Mouse (Mus musculus): ENCODE measurements around the gene Rarres2. TPM values are rescaled to one million over a fixed set of nuclear protein-coding genes. Genes with fewer than 3 reads are reported as not detected.

The Rarres2 gene
- polyA plus RNA-seq, 1 experiment from 2014 or later, result 80.3 TPM

- no peak for ATAC-seq (replicated peaks; ENCODE audit: low FRiP score, low read depth)
- 38% methylated on average over 1 of the region's 1 CpGs for WGBS
These were observed 26.3 kb downstream of the Rarres2 start for GRCm38 (mm10) chr6:48546271-48546670.

GRCm38 (mm10) chr6:48545251-48545650 lies 27.3 kb downstream of the Rarres2 start:
- 58% methylated on average over 5 of the region's 5 CpGs for WGBS
- Histone ChIP-seq H3K9ac (ENCODE audit: low read depth, low read length) (no peak overlapping the region), H3K27ac (no peak overlapping the region), H3K36me3 (ENCODE audit: insufficient read depth, low read length) (no peaks in the 10 kb centered on the region), H3K4me2 (ENCODE audit: low read length) (no peak overlapping the region), H3K4me1 (replicated peaks; ENCODE audit: insufficient read depth, low read length) (0 out of 2 replicates have a peak, but pooled peaks cover 5% of the 10 kb centered on the region), H3K9me3 (replicated peaks; ENCODE audit: low read length) (no peaks in the 10 kb centered on the region), H3K27me3 (ENCODE audit: insufficient read depth, low read length) (no peaks in the 10 kb centered on the region), H3K4me3 (replicated peaks; ENCODE audit: low read depth, low read length) (no peak overlapping the region)
- no peak for TF ChIP-seq CTCF (IDR thresholded peaks at IDR 0.05; ENCODE audit: low read depth)
- ATAC-seq (replicated peaks; ENCODE audit: low FRiP score, low read depth) (no peak), DNase-seq (ENCODE audit: low spot score) (no peak)

More at GRCm38 (mm10) chr6:48546271-48546670, 26.3 kb downstream of the Rarres2 start:
- Histone ChIP-seq H3K4me3 (replicated peaks; ENCODE audit: low read depth, low read length) (no peak overlapping the region), H3K36me3 (ENCODE audit: insufficient read depth, low read length) (no peaks in the 10 kb centered on the region), H3K4me2 (ENCODE audit: low read length) (no peak overlapping the region), H3K27ac (no peak overlapping the region), H3K4me1 (replicated peaks; ENCODE audit: insufficient read depth, low read length) (0 out of 2 replicates have a peak, but pooled peaks cover 5% of the 10 kb centered on the region), H3K27me3 (ENCODE audit: insufficient read depth, low read length) (no peaks in the 10 kb centered on the region), H3K9ac (ENCODE audit: low read depth, low read length) (no peak overlapping the region), H3K9me3 (replicated peaks; ENCODE audit: low read length) (no peaks in the 10 kb centered on the region)
- DNase-seq (ENCODE audit: low spot score), result peak; percentile 47
- TF ChIP-seq CTCF (IDR thresholded peaks at IDR 0.05; ENCODE audit: low read depth), result peak; percentile 78

GRCm38 (mm10) chr6:48542631-48543030 lies 30.0 kb downstream of the Rarres2 start:
- Histone ChIP-seq H3K9ac (ENCODE audit: low read depth, low read length) (no peak overlapping the region), H3K27ac (no peak overlapping the region), H3K4me2 (ENCODE audit: low read length) (no peak overlapping the region), H3K4me3 (replicated peaks; ENCODE audit: low read depth, low read length) (no peak overlapping the region), H3K27me3 (ENCODE audit: insufficient read depth, low read length) (no peaks in the 10 kb centered on the region), H3K4me1 (replicated peaks; ENCODE audit: insufficient read depth, low read length) (0 out of 2 replicates have a peak, but pooled peaks cover 5% of the 10 kb centered on the region), H3K9me3 (replicated peaks; ENCODE audit: low read length) (no peaks in the 10 kb centered on the region), H3K36me3 (ENCODE audit: insufficient read depth, low read length) (no peaks in the 10 kb centered on the region)
- ATAC-seq (replicated peaks; ENCODE audit: low FRiP score, low read depth) (no peak), DNase-seq (ENCODE audit: low spot score) (no peak)
- 88% methylated on average over 3 of the region's 3 CpGs for WGBS
- no peak for TF ChIP-seq CTCF (IDR thresholded peaks at IDR 0.05; ENCODE audit: low read depth)

GRCm38 (mm10) chr6:48541560-48542450 lies 30.8 kb downstream of the Rarres2 start:
- Histone ChIP-seq H3K27ac (no peak overlapping the region), H3K9me3 (replicated peaks; ENCODE audit: low read length) (no peaks in the 10 kb centered on the region), H3K27me3 (ENCODE audit: insufficient read depth, low read length) (no peaks in the 10 kb centered on the region), H3K4me3 (replicated peaks; ENCODE audit: low read depth, low read length) (no peak overlapping the region), H3K9ac (ENCODE audit: low read depth, low read length) (no peak overlapping the region), H3K4me1 (replicated peaks; ENCODE audit: insufficient read depth, low read length) (0 out of 2 replicates have a peak, but pooled peaks cover 6% of the 10 kb centered on the region), H3K36me3 (ENCODE audit: insufficient read depth, low read length) (no peaks in the 10 kb centered on the region), H3K4me2 (ENCODE audit: low read length) (no peak overlapping the region)
- peak; percentile 57 for DNase-seq (ENCODE audit: low spot score)
- no peak for ATAC-seq (replicated peaks; ENCODE audit: low FRiP score, low read depth)
- TF ChIP-seq CTCF (IDR thresholded peaks at IDR 0.05; ENCODE audit: low read depth), result no peak; the same call in 1 of the 2 replicates
- WGBS, result 10% methylated on average over 7 of the region's 7 CpGs

GRCm38 (mm10) chr6:48540721-48541120 lies 31.9 kb downstream of the Rarres2 start:
- no peaks in the 10 kb centered on the region for H3K27me3 ChIP-seq (ENCODE audit: insufficient read depth, low read length)
- H3K9me3 ChIP-seq (replicated peaks; ENCODE audit: low read length), result no peaks in the 10 kb centered on the region
- DNase-seq (ENCODE audit: low spot score), result no peak
- 0 out of 2 replicates have a peak, but pooled peaks cover 7% of the 10 kb centered on the region for H3K4me1 ChIP-seq (replicated peaks; ENCODE audit: insufficient read depth, low read length)
- no peak for TF ChIP-seq CTCF (IDR thresholded peaks at IDR 0.05; ENCODE audit: low read depth)
- H3K27ac ChIP-seq, result no peak overlapping the region
- H3K4me2 ChIP-seq (ENCODE audit: low read length), result no peak overlapping the region
- no peaks in the 10 kb centered on the region for H3K36me3 ChIP-seq (ENCODE audit: insufficient read depth, low read length)
- 44% methylated on average over 3 of the region's 3 CpGs for WGBS
- ATAC-seq (replicated peaks; ENCODE audit: low FRiP score, low read depth), result no peak
- no peak overlapping the region for H3K4me3 ChIP-seq (replicated peaks; ENCODE audit: low read depth, low read length)
- H3K9ac ChIP-seq (ENCODE audit: low read depth, low read length), result no peak overlapping the region

GRCm38 (mm10) chr6:48539860-48540259 lies 32.7 kb downstream of the Rarres2 start:
- ATAC-seq (replicated peaks; ENCODE audit: low FRiP score, low read depth), result no peak
- 57% methylated on average over 5 of the region's 5 CpGs for WGBS
- Histone ChIP-seq H3K9me3 (replicated peaks; ENCODE audit: low read length) (no peaks in the 10 kb centered on the region), H3K4me1 (replicated peaks; ENCODE audit: insufficient read depth, low read length) (0 out of 2 replicates have a peak, but pooled peaks cover 7% of the 10 kb centered on the region), H3K4me2 (ENCODE audit: low read length) (no peak overlapping the region), H3K36me3 (ENCODE audit: insufficient read depth, low read length) (no peaks in the 10 kb centered on the region), H3K27ac (no peak overlapping the region), H3K27me3 (ENCODE audit: insufficient read depth, low read length) (no peaks in the 10 kb centered on the region), H3K9ac (ENCODE audit: low read depth, low read length) (no peak overlapping the region), H3K4me3 (replicated peaks; ENCODE audit: low read depth, low read length) (no peak overlapping the region)
- no peak for TF ChIP-seq CTCF (IDR thresholded peaks at IDR 0.05; ENCODE audit: low read depth)
- no peak for DNase-seq (ENCODE audit: low spot score)
